Mouse (Mus musculus) hindbrain, embryonic 16.5 days (tissue): ENCODE data around the gene Prmt1. TPM values are rescaled to one million over a fixed set of nuclear protein-coding genes. Genes with fewer than 3 reads are reported as not detected.
A peak's percentile ranks its signal among the peaks of the same experiment; 100 is the strongest.

Source experiments
- ATAC-seq: fragments of 200-750 bp; cut with Nextera tagmentation; 2 replicates; pipeline ENCODE4 v1.8.0; 2017; ENCODE audit warnings: moderate TSS enrichment, moderate library complexity
- H3K27ac ChIP-seq: fragments of 300-500 bp; sonication (generic); 2 replicates; pipeline ENCODE4 v1.5.1; 2014; ENCODE audit warnings: low read depth, mild to moderate bottlenecking, control low read depth, low read length, moderate library complexity
- H3K27me3 ChIP-seq: fragments of 300-500 bp; sonication (generic); replicated peaks from 2 replicates; pipeline ENCODE4 v1.6.1; 2014; ENCODE audit warnings: low read length; ENCODE audit not compliant: control insufficient read depth, insufficient read depth
- H3K36me3 ChIP-seq: fragments of 300-500 bp; sonication (generic); 2 replicates; pipeline ENCODE4 v1.6.1; 2014; ENCODE audit warnings: mild to moderate bottlenecking, low read length, moderate library complexity, mixed read lengths; ENCODE audit not compliant: control insufficient read depth, insufficient read depth
- H3K4me1 ChIP-seq: fragments of 300-500 bp; sonication (generic); 2 replicates; pipeline ENCODE4 v1.6.1; 2014; ENCODE audit warnings: low read depth, low read length; ENCODE audit not compliant: control insufficient read depth, insufficient read depth
- H3K4me2 ChIP-seq: fragments of 300-500 bp; sonication (generic); 2 replicates; pipeline ENCODE4 v1.6.1; 2014; ENCODE audit warnings: mild to moderate bottlenecking, low read length, control low read depth, moderate library complexity
- H3K4me3 ChIP-seq: fragments of 300-500 bp; sonication (generic); 2 replicates; pipeline ENCODE4 v1.5.1; 2014; ENCODE audit warnings: mild to moderate bottlenecking, low read length, control low read depth, moderate library complexity
- H3K9ac ChIP-seq: fragments of 300-500 bp; sonication (generic); 2 replicates; pipeline ENCODE4 v1.6.1; 2014; ENCODE audit warnings: low read depth, mild to moderate bottlenecking, control low read depth, low read length, moderate library complexity
- H3K9me3 ChIP-seq: fragments of 300-500 bp; sonication (generic); 2 replicates; pipeline ENCODE4 v1.6.1; 2014; ENCODE audit warnings: mild to moderate bottlenecking, low read length, moderate library complexity; ENCODE audit not compliant: control insufficient read depth
- WGBS: fragments of 180-500 bp; shearing (Covaris S2); extraction: QIAGEN DNeasy Blood & Tissue Kit; methylation state at CpG from one replicate; pipeline ENCODE4 v1.1.7; 2014; 5-methylcytosine and 5-hydroxymethylcytosine counted together
- polyA plus RNA-seq: library from polyadenylated mRNA; unstranded; fragments of >200 nt; fragmentation: Nextera tagmentation; extraction: Ambion mirVana; gene quantifications from 2 replicates; pipeline ENCODE4 v1.2.1, GENCODE M21; 2015

The Prmt1 gene
- polyA plus RNA-seq, 1 experiment from 2014 or later: 629 TPM

GRCm38 (mm10) chr7:44986879-44987718, 731 bp upstream of the Prmt1 start:
- no peaks in the 10 kb centered on the region for H3K27me3 ChIP-seq
- under 1% methylated on average over 29 of the region's 29 CpGs for WGBS
- H3K36me3 ChIP-seq: peaks cover under 1% of the 10 kb centered on the region; the same call in 1 of the 2 replicates
- peak overlapping the region; percentile 92 for H3K27ac ChIP-seq
- ATAC-seq: peak; percentile 18
- peak overlapping the region; percentile 85 for H3K4me2 ChIP-seq
- peak overlapping the region; percentile 94 for H3K4me3 ChIP-seq
- no peaks in the 10 kb centered on the region for H3K9me3 ChIP-seq
- H3K4me1 ChIP-seq: peaks cover 28% of the 10 kb centered on the region
- peak overlapping the region; percentile 80 for H3K9ac ChIP-seq

GRCm38 (mm10) chr7:44985595-44986191, 675 bp downstream of the Prmt1 start:
- H3K36me3 ChIP-seq: peaks cover 14% of the 10 kb centered on the region
- H3K4me1 ChIP-seq: peaks cover 28% of the 10 kb centered on the region
- peak overlapping the region; percentile 97 for H3K9ac ChIP-seq
- peak overlapping the region; percentile 94 for H3K4me3 ChIP-seq
- no peaks in the 10 kb centered on the region for H3K9me3 ChIP-seq
- H3K27ac ChIP-seq: peak overlapping the region; percentile 96
- H3K4me2 ChIP-seq: peak overlapping the region; percentile 77
- no peaks in the 10 kb centered on the region for H3K27me3 ChIP-seq
- under 1% methylated on average over 41 of the region's 45 CpGs for WGBS
- no peak; the same call in 1 of the 2 replicates for ATAC-seq

- peaks cover 28% of the 10 kb centered on the region for H3K4me1 ChIP-seq
- no peak overlapping the region for H3K27ac ChIP-seq
- no peak for ATAC-seq
- H3K9me3 ChIP-seq: no peaks in the 10 kb centered on the region
- 39% methylated on average over 3 of the region's 3 CpGs for WGBS
- H3K9ac ChIP-seq: no peak overlapping the region
- peaks cover 21% of the 10 kb centered on the region for H3K36me3 ChIP-seq
- peak overlapping the region; percentile 94 for H3K4me3 ChIP-seq
- H3K27me3 ChIP-seq: no peaks in the 10 kb centered on the region
- peak overlapping the region; percentile 77 for H3K4me2 ChIP-seq
Observed at GRCm38 (mm10) chr7:44984833-44985164, 1.6 kb downstream of the Prmt1 start.

- Histone ChIP-seq H3K9ac (0 out of 2 replicates have a peak overlapping the region, but pooled peaks have one; percentile 44), H3K4me3 (peak overlapping the region; percentile 94)
Observed at GRCm38 (mm10) chr7:44983944-44984832, 2.2 kb downstream of the Prmt1 start.

GRCm38 (mm10) chr7:44983085-44983484, 3.3 kb downstream of the Prmt1 start:
- H3K27ac ChIP-seq: no peak overlapping the region
- no peak overlapping the region for H3K4me2 ChIP-seq
- no peak for ATAC-seq
- H3K36me3 ChIP-seq: peaks cover 32% of the 10 kb centered on the region
- H3K4me1 ChIP-seq: peaks cover 22% of the 10 kb centered on the region
- no peaks in the 10 kb centered on the region for H3K9me3 ChIP-seq
- H3K27me3 ChIP-seq: no peaks in the 10 kb centered on the region
- H3K9ac ChIP-seq: no peak overlapping the region
- H3K4me3 ChIP-seq: no peak overlapping the region
- WGBS: 37% methylated on average over 6 of the region's 6 CpGs

More at GRCm38 (mm10) chr7:44983944-44984832, 2.2 kb downstream of the Prmt1 start:
- Histone ChIP-seq H3K9me3 (no peaks in the 10 kb centered on the region), H3K36me3 (peaks cover 24% of the 10 kb centered on the region), H3K27me3 (no peaks in the 10 kb centered on the region), H3K4me2 (peak overlapping the region; percentile 77), H3K27ac (no peak overlapping the region; the same call in 1 of the 2 replicates), H3K4me1 (peaks cover 28% of the 10 kb centered on the region)
- no peak for ATAC-seq
- 70% methylated on average over 7 of the region's 7 CpGs for WGBS

GRCm38 (mm10) chr7:44981539-44981938, 4.8 kb downstream of the Prmt1 start:
- WGBS: 96% methylated on average over 8 of the region's 8 CpGs
- peaks cover 18% of the 10 kb centered on the region for H3K4me1 ChIP-seq
- H3K9ac ChIP-seq: no peak overlapping the region
- ATAC-seq: no peak
- H3K27ac ChIP-seq: no peak overlapping the region
- H3K4me2 ChIP-seq: no peak overlapping the region
- no peaks in the 10 kb centered on the region for H3K9me3 ChIP-seq
- no peak overlapping the region for H3K4me3 ChIP-seq
- H3K36me3 ChIP-seq: peaks cover 46% of the 10 kb centered on the region
- H3K27me3 ChIP-seq: no peaks in the 10 kb centered on the region

GRCm38 (mm10) chr7:44978300-44978699, 8.1 kb downstream of the Prmt1 start:
- H3K9ac ChIP-seq: no peak overlapping the region
- no peaks in the 10 kb centered on the region for H3K27me3 ChIP-seq
- 100% methylated on average over 3 of the region's 3 CpGs for WGBS
- no peaks in the 10 kb centered on the region for H3K9me3 ChIP-seq
- ATAC-seq: no peak
- H3K4me2 ChIP-seq: no peak overlapping the region
- H3K4me3 ChIP-seq: no peak overlapping the region
- no peak overlapping the region for H3K27ac ChIP-seq
- peaks cover 10% of the 10 kb centered on the region for H3K4me1 ChIP-seq
- peaks cover 49% of the 10 kb centered on the region for H3K36me3 ChIP-seq

- Histone ChIP-seq H3K4me3 (peak overlapping the region; percentile 58; the same call in 1 of the 2 replicates), H3K9ac (peak overlapping the region; percentile 2; the same call in 1 of the 2 replicates), H3K36me3 (peaks cover 30% of the 10 kb centered on the region), H3K9me3 (no peaks in the 10 kb centered on the region), H3K4me1 (peaks cover 34% of the 10 kb centered on the region), H3K27ac (peak overlapping the region; percentile 95), H3K27me3 (no peaks in the 10 kb centered on the region), H3K4me2 (peak overlapping the region; percentile 96)
- WGBS: 17% methylated on average over 6 of the region's 6 CpGs
- ATAC-seq: no peak
Observed at GRCm38 (mm10) chr7:44975117-44975419, 11.3 kb downstream of the Prmt1 start.
